Mouse (Mus musculus) bone marrow macrophage, adult 2 months (primary cell): ENCODE measurements around the gene Mrpl32.

Experiments
- CTCF ChIP-seq: IDR thresholded peaks from 2 replicates; pipeline ENCODE4 v1.5.1; 2012; ENCODE audit warnings: low read depth, mild to moderate bottlenecking, low read length, moderate library complexity
- POLR2A ChIP-seq: IDR thresholded peaks from 2 replicates; pipeline ENCODE4 v1.6.1; 2012; ENCODE audit warnings: mild to moderate bottlenecking, low read depth, low read length, borderline replicate concordance

- TF ChIP-seq POLR2A (no peak), CTCF (no peak)
Observed at GRCm38 (mm10) chr13:14602744-14603143, 10.2 kb downstream of the Mrpl32 start.
